Mouse (Mus musculus): Measurements from ENCODE around the gene Ptbp1.

The Ptbp1 gene

GRCm38 (mm10) chr10:79859116-79859515, 4.9 kb downstream of the Ptbp1 start:
- DNase-seq (ENCODE audit: low read depth) = no peak

DNA sequence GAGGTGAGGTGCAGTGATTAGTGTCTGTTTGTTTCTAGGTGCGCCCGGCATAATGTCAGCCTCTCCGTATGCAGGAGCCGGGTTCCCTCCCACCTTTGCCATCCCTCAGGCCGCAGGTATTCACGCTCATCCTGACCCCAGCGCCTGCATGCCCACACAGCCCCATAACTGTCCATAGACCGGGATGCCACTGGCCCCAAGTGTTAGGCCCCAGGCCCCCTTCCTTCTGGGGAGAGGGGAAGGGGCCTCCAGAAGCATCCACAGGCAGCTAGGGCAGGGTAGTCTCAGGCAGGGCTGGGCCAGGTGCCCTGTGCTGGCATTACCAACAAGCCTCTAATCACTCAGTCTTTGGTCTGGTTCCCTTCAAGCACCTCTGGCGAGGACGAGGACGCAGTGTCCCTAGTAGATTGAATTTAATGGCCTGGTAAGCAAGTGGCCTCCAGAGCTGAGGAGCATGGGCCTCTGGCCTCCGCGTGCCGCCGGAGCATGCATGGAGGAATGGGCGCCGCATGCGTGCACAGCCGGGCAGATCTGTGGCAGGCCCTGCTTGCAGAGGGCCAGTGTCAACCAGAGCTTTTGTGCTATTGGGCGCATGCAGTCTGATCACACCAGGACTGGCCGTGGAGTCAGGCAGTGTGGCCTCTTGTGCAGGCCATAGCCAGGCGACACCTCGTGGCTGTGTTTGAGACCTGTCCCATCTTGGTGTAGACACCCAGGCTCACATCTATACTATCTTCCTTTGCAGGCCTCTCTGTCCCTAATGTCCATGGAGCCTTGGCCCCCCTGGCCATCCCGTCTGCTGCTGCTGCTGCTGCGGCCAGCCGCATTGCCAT, 6.1 kb downstream of the Ptbp1 start:
- DNase-seq (ENCODE audit: low read depth) = no peak

GRCm38 (mm10) chr10:79861230-79862048, 7.2 kb downstream of the Ptbp1 start:
- DNase-seq (ENCODE audit: low read depth) = no peak

DNA sequence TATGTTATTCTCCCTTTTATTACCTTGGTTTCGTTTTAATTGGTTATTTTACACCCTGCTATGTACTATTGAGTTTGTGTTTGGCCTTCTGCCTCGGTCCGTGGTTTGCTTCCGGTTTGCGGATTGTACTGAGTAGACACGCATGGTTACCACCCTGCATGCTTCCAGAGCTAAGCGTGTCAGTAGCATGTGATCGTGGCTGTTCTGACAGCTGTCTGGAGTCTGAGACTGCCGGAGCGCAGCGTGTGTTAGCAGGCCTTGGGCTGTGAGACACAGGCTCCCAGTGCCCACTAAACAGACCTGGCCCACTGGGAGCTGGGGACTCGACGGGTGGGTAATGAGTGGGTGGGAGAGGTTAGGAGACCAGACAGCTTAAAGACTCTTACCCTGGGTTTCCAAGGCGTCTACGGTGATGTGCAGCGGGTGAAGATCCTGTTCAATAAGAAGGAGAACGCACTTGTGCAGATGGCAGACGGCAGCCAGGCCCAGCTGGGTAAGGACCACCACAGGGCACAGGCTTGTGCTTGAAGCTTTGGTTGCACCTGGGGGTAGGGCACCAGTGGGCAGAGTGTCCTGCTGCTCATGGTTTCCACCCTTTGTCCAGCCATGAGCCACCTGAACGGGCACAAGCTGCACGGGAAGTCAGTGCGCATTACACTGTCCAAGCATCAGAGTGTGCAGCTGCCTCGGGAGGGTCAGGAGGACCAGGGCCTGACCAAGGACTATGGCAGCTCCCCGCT, 8.0 kb downstream of the Ptbp1 start:
- peak; percentile 16 for DNase-seq (ENCODE audit: low read depth)

- peak; percentile 17 for DNase-seq (ENCODE audit: low read depth)
Observed at GRCm38 (mm10) chr10:79862925-79863324, 8.7 kb downstream of the Ptbp1 start.

DNA sequence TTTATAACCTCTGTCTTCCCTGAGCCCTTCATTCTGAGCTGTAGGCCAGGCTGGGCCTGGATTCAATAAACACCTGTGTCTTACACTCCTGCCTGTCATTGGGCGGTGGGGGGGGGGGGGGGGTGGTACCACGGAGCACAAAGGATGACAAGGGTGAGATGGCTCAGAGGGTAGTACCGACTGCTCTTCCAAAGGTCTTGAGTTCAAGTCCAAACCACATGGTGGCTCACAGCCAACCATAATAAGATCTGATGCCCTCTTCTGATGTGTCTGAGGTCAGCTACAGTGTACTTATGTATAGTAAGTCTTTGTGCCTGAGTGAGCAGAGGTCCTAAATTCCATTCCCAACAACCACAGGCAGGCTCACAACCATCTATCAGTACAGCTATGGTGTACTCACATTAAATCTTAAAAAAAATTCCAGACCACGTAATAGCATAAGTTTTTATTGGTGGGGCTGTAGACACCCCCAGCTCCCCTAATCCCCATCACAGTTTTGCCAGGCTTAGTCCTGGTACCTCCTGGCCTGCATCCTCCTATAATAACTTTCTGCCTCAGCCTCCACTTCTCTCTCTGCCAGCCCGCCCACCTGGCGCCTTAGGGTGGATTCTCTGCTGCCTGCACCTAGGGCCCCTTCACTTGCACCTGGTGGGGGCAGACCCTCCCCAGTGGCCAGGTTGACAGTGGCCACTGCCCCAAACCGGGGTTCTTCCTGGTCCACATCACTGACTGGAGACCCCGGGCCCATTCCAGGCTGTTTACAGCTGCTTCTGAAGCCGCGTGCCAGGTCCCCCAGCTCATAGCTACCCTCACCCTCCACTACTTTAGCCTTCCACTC, 10.3 kb downstream of the Ptbp1 start:
- peak; percentile 35 for DNase-seq (ENCODE audit: low read depth)

DNA sequence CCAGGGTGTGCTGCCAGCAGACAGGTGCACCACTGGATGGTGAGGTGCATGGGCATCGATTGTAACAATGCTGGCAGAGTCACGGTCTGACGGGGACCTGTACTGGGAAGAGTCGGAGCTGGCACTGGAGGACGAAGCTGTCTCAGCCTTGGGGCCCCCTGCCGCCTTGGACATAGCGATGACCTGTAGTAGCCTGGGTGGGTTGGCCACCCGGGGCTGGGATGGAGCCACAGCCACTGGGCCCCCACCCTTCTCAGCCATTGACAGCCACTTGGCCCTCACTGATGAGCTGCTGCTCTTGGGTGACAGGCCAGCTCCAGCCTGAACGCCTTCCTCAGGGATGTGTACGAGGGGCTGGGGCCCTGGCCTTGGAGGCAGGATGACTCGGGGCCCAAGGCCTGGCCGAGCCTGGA, 11.0 kb downstream of the Ptbp1 start:
- no peak for DNase-seq (ENCODE audit: low read depth)

DNA sequence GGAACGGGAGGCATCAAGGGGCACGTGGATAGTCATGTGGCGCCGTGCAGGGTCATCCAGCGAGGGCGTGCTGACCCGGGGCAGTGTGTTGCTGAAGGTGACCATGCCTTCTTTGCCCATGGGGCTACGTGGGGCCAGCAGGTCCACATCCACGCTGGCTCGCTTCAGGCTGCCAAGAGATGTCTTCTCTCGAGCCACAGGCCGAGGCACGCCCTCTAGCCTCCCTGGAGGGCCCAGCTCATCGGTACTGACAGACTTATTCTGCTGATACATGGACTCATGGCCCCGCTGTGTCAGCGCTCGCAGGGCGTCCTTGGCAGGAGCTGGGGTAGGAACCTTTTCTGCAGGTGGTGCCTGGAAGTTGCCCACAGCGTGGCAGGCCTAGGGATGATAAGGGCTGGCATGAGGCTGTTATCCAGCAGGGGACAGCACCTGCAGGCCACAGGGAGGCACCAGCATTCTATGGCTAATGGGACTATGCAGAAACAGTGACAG, 11.6 kb downstream of the Ptbp1 start:
- DNase-seq (ENCODE audit: low read depth) = no peak

GRCm38 (mm10) chr10:79866601-79867000, 12.4 kb downstream of the Ptbp1 start:
- DNase-seq (ENCODE audit: low read depth) = no peak

GRCm38 (mm10) chr10:79871845-79872244, 17.6 kb downstream of the Ptbp1 start:
- DNase-seq (ENCODE audit: low read depth) = no peak

GRCm38 (mm10) chr10:79872862-79873261, 18.6 kb downstream of the Ptbp1 start:
- no peak for DNase-seq (ENCODE audit: low read depth)

DNA sequence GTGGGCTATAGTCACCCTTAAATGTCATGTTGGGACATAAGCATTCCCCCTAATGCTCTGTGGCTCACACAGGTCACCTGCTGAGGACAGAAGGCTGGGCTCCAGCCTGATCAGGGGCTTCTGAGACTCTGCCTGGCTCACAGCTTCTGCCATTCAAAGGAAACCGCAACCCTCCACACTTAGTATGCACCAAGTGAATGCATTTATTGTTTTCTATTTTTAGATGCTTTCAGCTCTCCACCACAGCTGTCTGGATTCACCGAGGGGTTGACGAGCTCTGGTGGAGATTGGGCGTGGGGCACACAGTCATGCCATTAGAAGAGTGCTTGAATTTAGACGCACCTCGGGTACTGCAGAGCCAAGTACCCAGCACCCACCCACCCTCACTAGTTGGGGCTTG, 19.1 kb downstream of the Ptbp1 start:
- peak; percentile 29 for DNase-seq (ENCODE audit: low read depth)

DNA sequence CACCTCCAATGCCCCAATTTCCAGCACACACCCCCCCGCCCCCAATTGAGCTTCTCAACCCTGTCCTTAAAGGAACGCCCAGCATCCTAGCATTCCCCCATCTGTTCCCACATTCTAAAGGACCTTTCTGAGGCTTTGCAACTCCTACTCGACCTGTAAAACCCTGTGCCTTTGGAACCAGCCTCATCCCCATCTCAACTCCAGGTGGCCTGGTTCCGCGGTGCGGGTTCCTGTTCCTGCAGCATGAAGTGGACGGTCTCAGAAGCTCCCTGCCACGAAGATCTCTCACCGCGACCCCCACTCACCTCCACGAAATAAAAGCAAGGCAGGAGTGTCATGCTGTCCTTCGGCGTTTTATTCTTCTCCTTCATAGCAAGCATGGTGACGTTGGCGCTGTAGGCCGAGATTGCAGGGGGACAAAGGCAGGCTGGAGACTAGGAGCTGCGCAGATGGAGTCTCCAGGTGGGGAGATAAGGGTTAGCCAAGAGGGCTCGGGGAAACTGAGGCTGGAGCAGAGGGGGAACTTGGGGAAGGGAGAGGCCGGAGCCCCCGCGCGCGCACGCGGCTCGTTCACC, 19.6 kb downstream of the Ptbp1 start:
- no peak for DNase-seq (ENCODE audit: low read depth)

DNA sequence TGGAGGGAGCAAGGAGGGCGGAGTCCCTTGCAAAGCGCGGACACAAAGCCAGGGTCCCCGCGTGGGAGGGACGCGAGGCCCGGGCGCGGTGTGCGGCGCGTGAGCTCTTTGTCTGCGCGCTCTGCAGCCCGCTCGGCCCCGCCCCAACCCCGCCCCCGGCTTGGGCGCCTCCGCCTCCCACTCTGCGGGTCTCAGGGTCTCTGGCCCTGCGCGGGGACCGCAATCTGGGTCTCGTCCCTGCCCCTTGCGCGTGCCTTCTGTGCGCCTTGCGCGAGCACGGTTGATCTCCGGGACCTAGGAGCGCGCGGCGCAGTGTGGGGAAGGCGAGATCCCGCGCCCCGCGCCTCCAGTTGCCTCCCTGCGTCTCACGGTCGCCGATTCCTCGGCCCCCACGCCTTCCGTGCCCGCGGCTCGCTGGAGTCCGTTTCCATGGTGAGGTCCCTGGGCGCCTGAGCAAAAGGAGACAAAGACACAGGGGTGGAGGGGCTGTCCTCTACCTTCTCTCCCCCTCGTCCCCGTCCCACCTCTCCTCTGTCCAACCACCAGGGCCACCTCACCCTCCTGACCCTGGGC, 20.1 kb downstream of the Ptbp1 start, which contains the start of the genes Prtn3 and Plppr3:
Gene Prtn3, plus strand, starts transcription at position 187 of the 573 bp plus-strand sequence.
Gene Plppr3, minus strand, starts transcription at position 345 of the 573 bp plus-strand sequence.
- DNase-seq (ENCODE audit: low read depth) = peak; percentile 55

GRCm38 (mm10) chr10:79877174-79877573, 22.9 kb downstream of the Ptbp1 start:
- peak; percentile 21 for DNase-seq (ENCODE audit: low read depth)

DNA sequence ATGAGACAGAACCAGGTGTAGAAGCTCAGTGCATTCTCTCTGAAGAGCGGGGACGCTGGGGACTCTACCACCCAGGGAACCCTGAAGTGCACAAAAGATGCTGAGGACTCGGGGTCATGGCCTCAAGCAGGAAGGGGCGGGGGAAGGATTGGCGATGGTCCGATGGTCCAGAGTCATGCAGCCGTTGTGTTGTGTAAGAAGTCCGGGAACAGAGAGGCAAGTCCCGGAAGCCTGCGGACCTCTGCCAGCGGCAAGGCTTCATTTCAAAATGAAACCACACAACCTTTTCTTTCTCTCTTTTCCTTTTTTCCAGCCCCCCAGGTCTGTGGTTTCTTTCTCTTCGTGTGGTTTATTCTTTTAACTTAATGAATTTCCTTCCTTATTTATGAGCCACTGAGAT, 23.5 kb downstream of the Ptbp1 start:
- DNase-seq (ENCODE audit: low read depth) = peak; percentile 56

GRCm38 (mm10) chr10:79879527-79879926, 25.3 kb downstream of the Ptbp1 start:
- no peak for DNase-seq (ENCODE audit: low read depth)

DNA sequence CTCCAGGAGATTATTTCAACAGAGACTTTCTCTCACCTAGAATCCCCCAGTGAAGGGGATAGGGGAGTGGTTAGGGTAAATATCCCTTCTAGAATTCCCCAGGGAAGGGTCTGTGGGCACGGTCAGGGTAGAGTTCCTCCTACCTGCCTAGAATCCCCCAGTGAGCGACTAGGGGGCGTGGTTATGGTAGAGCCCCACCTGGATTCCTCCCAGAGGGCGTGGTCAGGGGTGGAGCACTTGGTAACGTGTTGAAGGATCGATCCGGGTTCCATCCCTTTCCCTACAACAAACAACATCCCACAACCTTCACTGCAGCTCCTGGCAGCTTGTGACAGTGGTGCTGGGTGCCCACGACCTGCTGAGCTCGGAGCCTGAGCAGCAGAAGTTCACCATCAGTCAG, 26.5 kb downstream of the Ptbp1 start:
- peak; percentile 51 for DNase-seq (ENCODE audit: low read depth)

- DNase-seq (ENCODE audit: low read depth) = peak; percentile 53
Observed at GRCm38 (mm10) chr10:79881981-79882380, 27.8 kb downstream of the Ptbp1 start.
